Mouse (Mus musculus) liver, embryonic 16.5 days (tissue): ENCODE data around the gene Gne. TPM values are rescaled to one million over a fixed set of nuclear protein-coding genes. Genes with fewer than 3 reads are reported as not detected.

ENCODE experiments used
- ATAC-seq: fragments of 200-750 bp; cut with Nextera tagmentation; 2 replicates; pipeline ENCODE4 v1.8.0; 2017; ENCODE audit warnings: low read depth, mild to moderate bottlenecking, moderate number of reproducible peaks, moderate library complexity
- H3K27ac ChIP-seq: fragments of 300-500 bp; sonication (generic); 2 replicates; pipeline ENCODE4 v1.5.1; 2014; ENCODE audit warnings: mild to moderate bottlenecking, low read length
- H3K27me3 ChIP-seq: fragments of 300-500 bp; sonication (generic); 2 replicates; pipeline ENCODE4 v1.6.1; 2014; ENCODE audit warnings: low read depth, low read length, mixed read lengths; ENCODE audit not compliant: control insufficient read depth, insufficient read depth
- H3K36me3 ChIP-seq: fragments of 300-500 bp; sonication (generic); 2 replicates; pipeline ENCODE4 v1.6.1; 2014; ENCODE audit warnings: mild to moderate bottlenecking; ENCODE audit not compliant: control insufficient read depth, insufficient read depth
- H3K4me1 ChIP-seq: fragments of 300-500 bp; sonication (generic); 2 replicates; pipeline ENCODE4 v1.6.1; 2014; ENCODE audit warnings: low read depth, low read length, mixed read lengths; ENCODE audit not compliant: control insufficient read depth
- H3K4me2 ChIP-seq: fragments of 300-500 bp; sonication (generic); 2 replicates; pipeline ENCODE4 v1.6.1; 2014; ENCODE audit warnings: low read depth, low read length, mixed read lengths
- H3K4me3 ChIP-seq: fragments of 300-500 bp; sonication (generic); 2 replicates; pipeline ENCODE4 v1.5.1; 2014; ENCODE audit warnings: low read depth, mild to moderate bottlenecking, low read length
- H3K9ac ChIP-seq: fragments of 300-500 bp; sonication (generic); 2 replicates; pipeline ENCODE4 v1.6.1; 2014; ENCODE audit warnings: low read depth, low read length
- H3K9me3 ChIP-seq: fragments of 300-500 bp; sonication (generic); replicated peaks from 2 replicates; pipeline ENCODE4 v1.6.1; 2016; ENCODE audit warnings: low read length; ENCODE audit not compliant: control insufficient read depth
- WGBS: fragments of 180-500 bp; shearing (Covaris S2); extraction: QIAGEN DNeasy Blood & Tissue Kit; methylation state at CpG from one replicate; pipeline ENCODE4 v1.1.7; 2014; ENCODE audit not compliant: insufficient replicate concordance; 5-methylcytosine and 5-hydroxymethylcytosine counted together
- polyA plus RNA-seq: library from polyadenylated mRNA; unstranded; fragments of >200 nt; fragmentation: Nextera tagmentation; extraction: Ambion mirVana; gene quantifications from 2 replicates; pipeline ENCODE4 v1.2.1, GENCODE M21; 2015

The Gne gene
- polyA plus RNA-seq, 1 experiment from 2014 or later = 36.2 TPM

DNA sequence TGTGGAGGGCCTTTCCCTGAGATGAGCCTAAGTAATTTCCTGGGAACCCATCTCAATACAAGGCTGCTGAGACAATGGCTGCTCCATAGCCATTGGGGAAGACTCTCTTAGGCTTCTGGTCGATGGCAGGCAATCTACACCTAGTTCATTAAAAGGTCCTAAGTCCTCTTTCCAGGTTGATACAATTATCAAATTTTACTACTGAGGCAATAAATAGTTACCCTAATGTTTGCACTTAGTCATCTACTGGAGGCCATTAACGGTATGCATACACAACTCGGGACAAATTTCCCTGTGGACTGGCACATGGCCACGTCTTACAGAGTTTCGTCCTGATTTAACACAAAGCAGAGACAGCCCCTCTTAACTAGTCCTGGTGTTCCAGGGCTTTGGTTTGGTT lies 41.5 kb downstream of the Gne start:
- 76% methylated on average over 5 of the region's 5 CpGs for WGBS
- no peaks in the 10 kb centered on the region for H3K27me3 ChIP-seq
- no peaks in the 10 kb centered on the region for H3K9me3 ChIP-seq
- no peaks in the 10 kb centered on the region for H3K4me1 ChIP-seq
- no peak overlapping the region for H3K9ac ChIP-seq
- ATAC-seq = no peak
- H3K36me3 ChIP-seq = peaks cover 14% of the 10 kb centered on the region
- H3K4me2 ChIP-seq = no peak overlapping the region
- H3K27ac ChIP-seq = no peak overlapping the region
- no peak overlapping the region for H3K4me3 ChIP-seq

DNA sequence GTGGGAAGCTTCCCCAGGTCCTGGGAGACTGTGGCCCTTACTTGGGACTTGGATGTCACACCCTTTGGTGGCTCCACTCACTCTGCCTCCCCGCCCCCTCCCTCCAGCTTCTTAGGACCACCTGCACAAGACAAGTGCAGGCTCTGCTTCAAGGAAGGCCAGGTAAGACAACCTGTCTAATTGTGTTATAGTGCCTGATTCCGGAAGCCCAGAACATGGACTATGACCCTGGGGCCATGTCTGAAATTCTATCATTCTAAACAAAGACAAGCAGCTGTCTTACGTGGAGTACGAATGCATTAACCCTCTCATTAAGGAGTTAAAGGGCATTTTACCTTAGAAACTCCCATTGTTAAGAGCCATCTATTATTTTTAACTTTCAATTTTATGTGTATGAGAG lies 43.2 kb downstream of the Gne start:
- Histone ChIP-seq H3K27me3 (no peaks in the 10 kb centered on the region), H3K27ac (no peak overlapping the region), H3K36me3 (peaks cover 19% of the 10 kb centered on the region), H3K9me3 (no peaks in the 10 kb centered on the region), H3K4me2 (no peak overlapping the region), H3K4me1 (no peaks in the 10 kb centered on the region), H3K4me3 (no peak overlapping the region), H3K9ac (no peak overlapping the region)
- 72% methylated on average over 4 of the region's 4 CpGs for WGBS
- no peak for ATAC-seq

DNA sequence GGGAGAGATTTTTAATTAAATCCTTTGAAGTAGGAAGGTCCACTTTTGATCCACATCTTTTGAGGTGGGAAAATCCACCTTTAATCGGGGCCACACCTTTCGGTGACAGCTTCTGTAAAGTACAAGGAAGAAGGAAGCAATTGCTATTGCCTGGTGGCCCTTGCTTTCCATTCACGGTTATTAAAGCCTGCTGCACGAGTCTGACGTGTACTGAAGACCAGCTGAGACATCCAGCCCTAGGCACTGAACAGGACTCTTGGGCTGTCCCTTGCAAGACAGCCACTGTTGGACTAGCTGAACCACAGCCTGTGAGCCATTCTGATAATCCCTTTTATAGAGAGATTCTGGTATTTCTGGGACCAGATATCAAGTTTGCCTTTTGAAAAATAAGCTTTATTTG lies 47.5 kb downstream of the Gne start:
- no peak overlapping the region for H3K9ac ChIP-seq
- H3K27me3 ChIP-seq = no peaks in the 10 kb centered on the region
- 70% methylated on average over 5 of the region's 5 CpGs for WGBS
- no peak overlapping the region for H3K27ac ChIP-seq
- no peak overlapping the region for H3K4me3 ChIP-seq
- H3K36me3 ChIP-seq = peaks cover 29% of the 10 kb centered on the region
- H3K4me1 ChIP-seq = no peaks in the 10 kb centered on the region
- H3K4me2 ChIP-seq = no peak overlapping the region
- no peak for ATAC-seq
- H3K9me3 ChIP-seq = no peaks in the 10 kb centered on the region

DNA sequence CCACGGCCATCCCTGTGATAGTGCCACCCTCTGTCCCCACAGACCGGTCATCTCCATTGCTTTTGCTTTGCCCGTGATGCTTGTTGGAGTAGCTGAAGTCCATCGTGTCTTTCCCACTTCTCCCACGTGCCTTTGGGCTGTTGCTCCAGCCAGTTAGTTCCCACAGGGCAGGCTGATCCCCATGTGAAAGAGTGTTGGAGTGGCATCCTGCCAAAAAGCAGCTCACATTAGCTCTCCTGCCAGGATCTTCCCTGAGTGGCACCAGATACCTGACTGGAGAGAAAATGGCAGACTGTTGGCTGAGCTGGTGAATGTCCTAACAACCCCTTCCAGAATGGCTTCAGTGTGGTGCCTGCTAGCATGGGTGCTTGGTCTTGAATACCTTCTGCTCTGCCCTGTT lies 52.5 kb downstream of the Gne start:
- Histone ChIP-seq H3K27me3 (no peaks in the 10 kb centered on the region), H3K4me1 (no peaks in the 10 kb centered on the region; the same call in 1 of the 2 replicates), H3K9ac (no peak overlapping the region), H3K9me3 (no peaks in the 10 kb centered on the region), H3K4me3 (no peak overlapping the region), H3K27ac (no peak overlapping the region), H3K36me3 (peaks cover 46% of the 10 kb centered on the region), H3K4me2 (no peak overlapping the region)
- ATAC-seq = no peak
- 90% methylated on average over 5 of the region's 5 CpGs for WGBS

DNA sequence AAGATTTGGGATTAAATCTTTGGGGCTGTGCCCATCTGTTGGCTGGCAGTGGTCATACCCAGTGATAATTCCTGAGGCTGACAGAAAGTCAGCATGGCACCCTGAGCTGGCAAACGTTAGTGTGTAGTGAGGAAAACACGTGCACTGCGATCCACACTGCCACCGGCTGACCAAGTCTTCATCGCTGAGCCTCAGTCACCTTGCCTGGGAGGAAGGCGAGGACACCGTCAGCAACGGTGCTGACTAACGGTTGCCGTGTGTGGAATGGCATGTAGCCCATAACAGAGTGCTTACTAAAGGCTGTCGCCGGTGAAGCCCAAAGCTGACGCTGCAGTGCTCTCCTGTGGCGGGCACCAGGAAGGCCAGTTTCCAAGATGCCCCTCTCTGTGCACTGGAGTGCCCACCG lies 54.3 kb downstream of the Gne start:
- H3K9ac ChIP-seq = no peak overlapping the region
- no peak overlapping the region for H3K4me2 ChIP-seq
- peaks cover 63% of the 10 kb centered on the region for H3K36me3 ChIP-seq
- H3K27me3 ChIP-seq = no peaks in the 10 kb centered on the region
- H3K27ac ChIP-seq = no peak overlapping the region
- H3K4me1 ChIP-seq = no peaks in the 10 kb centered on the region; the same call in 1 of the 2 replicates
- no peaks in the 10 kb centered on the region for H3K9me3 ChIP-seq
- no peak overlapping the region for H3K4me3 ChIP-seq
- ATAC-seq = no peak
- WGBS = 85% methylated on average over 15 of the region's 15 CpGs

DNA sequence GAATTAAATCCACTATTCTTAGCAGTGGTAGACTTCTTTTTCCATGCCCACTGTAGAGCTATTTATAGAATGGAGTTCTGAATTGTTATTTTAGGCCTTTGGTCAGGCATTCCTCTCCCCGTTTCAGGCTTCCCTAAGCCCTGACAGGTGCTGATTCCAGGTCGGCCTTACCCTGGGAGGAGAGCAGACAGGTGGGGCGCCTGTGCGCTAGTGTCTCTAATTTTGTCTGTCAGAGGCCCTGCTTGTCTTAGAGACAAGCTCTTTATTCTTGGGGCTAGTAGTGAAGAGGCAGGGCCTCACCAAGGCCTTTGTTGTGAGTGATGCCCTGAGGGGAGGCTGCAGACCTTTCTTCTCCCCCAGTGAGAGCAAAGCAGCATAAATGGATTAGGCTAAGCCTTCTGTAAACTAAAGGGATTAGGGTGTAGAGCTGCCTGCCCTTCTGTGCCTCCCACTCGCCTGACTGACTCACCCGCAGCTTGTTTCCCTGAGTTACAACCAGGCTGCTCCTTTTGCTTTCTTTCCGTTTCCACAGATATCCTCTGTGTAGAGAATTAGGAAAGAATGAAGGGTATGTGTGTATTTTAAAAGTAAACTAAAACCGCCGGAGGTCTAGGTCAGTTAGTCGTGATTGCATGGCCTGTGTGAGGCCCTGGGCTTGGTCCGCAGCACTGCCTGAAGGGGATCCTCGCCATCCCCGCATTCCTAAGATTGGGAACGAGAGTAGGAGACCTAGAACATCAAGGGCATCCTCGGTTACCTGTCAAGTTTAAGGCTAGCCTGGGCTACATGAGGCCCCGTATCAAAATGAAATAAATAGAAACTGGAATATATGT lies 55.5 kb downstream of the Gne start:
- H3K27me3 ChIP-seq = no peaks in the 10 kb centered on the region
- H3K4me3 ChIP-seq = no peak overlapping the region
- no peak overlapping the region for H3K27ac ChIP-seq
- H3K36me3 ChIP-seq = peaks cover 74% of the 10 kb centered on the region
- 75% methylated on average over 16 of the region's 16 CpGs for WGBS
- ATAC-seq = no peak
- no peaks in the 10 kb centered on the region; the same call in 1 of the 2 replicates for H3K4me1 ChIP-seq
- no peak overlapping the region for H3K9ac ChIP-seq
- no peaks in the 10 kb centered on the region for H3K9me3 ChIP-seq
- H3K4me2 ChIP-seq = no peak overlapping the region

DNA sequence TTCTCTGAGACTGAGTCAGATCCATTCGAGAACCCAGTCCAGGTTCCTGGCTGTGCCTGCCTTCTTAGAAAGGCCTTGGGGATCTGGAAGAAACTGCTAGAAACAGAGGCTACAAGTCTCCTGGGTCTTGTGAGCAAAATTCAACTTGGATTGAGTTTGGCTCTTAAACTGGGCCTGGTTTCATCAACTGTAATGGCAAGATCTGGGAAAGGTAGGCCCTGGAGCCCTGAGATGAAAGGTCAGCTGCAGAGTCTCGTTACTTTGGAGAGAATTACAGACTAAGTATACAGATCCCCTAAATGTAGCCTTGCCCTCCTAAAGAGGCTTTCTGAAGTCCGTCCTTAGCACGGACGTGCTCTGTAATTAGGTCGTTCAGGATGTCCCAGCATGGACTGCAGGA lies 58.4 kb downstream of the Gne start:
- Histone ChIP-seq H3K4me3 (no peak overlapping the region), H3K4me1 (no peaks in the 10 kb centered on the region; the same call in 1 of the 2 replicates), H3K9me3 (no peaks in the 10 kb centered on the region), H3K4me2 (no peak overlapping the region), H3K9ac (no peak overlapping the region), H3K27ac (no peak overlapping the region), H3K36me3 (peaks cover 78% of the 10 kb centered on the region), H3K27me3 (no peaks in the 10 kb centered on the region)
- 82% methylated on average over 6 of the region's 6 CpGs for WGBS
- ATAC-seq = no peak

DNA sequence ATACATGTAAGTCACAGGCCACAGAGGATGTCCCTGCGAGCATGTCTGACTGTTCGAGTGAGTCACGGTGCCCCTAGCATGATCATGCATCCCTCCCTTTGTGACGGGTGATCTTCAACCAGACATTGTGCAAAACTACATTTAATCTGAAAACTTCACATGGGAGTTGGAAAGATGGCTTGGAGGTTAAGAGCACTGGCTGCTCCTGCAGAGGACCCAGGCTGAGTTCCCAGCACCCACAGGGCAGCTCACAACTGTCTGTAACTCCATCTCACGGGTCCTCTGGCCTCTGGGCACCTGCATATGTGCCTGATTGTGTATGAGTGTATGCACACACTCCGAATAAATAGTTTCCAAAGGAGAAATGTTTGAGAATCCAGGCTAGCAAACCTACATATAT lies 59.7 kb downstream of the Gne start:
- Histone ChIP-seq H3K4me1 (no peaks in the 10 kb centered on the region; the same call in 1 of the 2 replicates), H3K4me2 (no peak overlapping the region)
- ATAC-seq = no peak

DNA sequence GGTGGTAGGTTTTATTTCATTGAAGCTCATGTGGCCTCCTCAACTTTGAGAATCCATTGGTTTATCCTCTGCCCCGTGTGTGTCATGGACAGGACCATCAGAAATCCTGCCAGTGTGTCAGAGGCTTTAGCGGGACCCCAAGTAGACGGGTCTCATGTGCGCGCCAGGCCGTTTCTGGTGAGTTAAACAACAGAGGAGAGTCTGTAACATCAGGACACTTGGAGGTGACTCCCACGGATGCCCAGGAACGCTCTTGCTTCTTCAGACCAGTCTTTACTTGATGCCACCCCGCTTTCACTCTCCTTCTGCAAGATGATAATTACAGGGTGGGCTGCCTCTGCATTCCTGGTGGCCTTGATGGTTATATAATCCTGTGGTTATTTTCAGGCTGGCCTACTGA lies 60.3 kb downstream of the Gne start:
- no peak for ATAC-seq
- no peak overlapping the region for H3K27ac ChIP-seq
- no peaks in the 10 kb centered on the region for H3K4me1 ChIP-seq
- H3K36me3 ChIP-seq = peaks cover 85% of the 10 kb centered on the region
- H3K4me2 ChIP-seq = no peak overlapping the region
- no peak overlapping the region for H3K4me3 ChIP-seq
- no peaks in the 10 kb centered on the region for H3K9me3 ChIP-seq
- no peaks in the 10 kb centered on the region for H3K27me3 ChIP-seq
- H3K9ac ChIP-seq = no peak overlapping the region
- 89% methylated on average over 9 of the region's 9 CpGs for WGBS

More for the DNA sequence above, 59.7 kb downstream of the Gne start:
- no peak overlapping the region for H3K27ac ChIP-seq
- H3K36me3 ChIP-seq = peaks cover 82% of the 10 kb centered on the region
- no peak overlapping the region for H3K4me3 ChIP-seq
- 89% methylated on average over 6 of the region's 6 CpGs for WGBS
- H3K27me3 ChIP-seq = no peaks in the 10 kb centered on the region
- no peaks in the 10 kb centered on the region for H3K9me3 ChIP-seq
- no peak overlapping the region for H3K9ac ChIP-seq
